Mouse (Mus musculus) heart, embryonic 14.5 days (tissue): ENCODE measurements around the gene Tnip2. TPM values are rescaled to one million over a fixed set of nuclear protein-coding genes. Genes with fewer than 3 reads are reported as not detected.

Experiments used
- ATAC-seq: fragments of 200-750 bp; cut with Nextera tagmentation; 2 replicates; pipeline ENCODE4 v1.8.0; 2017; ENCODE audit warnings: low read depth, moderate TSS enrichment; ENCODE audit not compliant: insufficient number of reproducible peaks, insufficient read depth, low FRiP score
- H3K27ac ChIP-seq, 2 experiments: fragments of 200-500 bp in 1 of 2; fragments of 300-500 bp in 1 of 2; sonication (generic) in 1 of 2; replicated peaks in 1 of 2; 2 replicates each; pipeline ENCODE4 v1.5.1; 2012 to 2014; ENCODE audit warnings: low read depth in 2 of 2, low read length in 2 of 2, control low read depth in 1 of 2, mild to moderate bottlenecking in 1 of 2, mixed read lengths in 1 of 2; ENCODE audit not compliant: control insufficient read depth in 1 of 2, insufficient read depth in 1 of 2
- H3K27me3 ChIP-seq: fragments of 300-500 bp; sonication (generic); 2 replicates; pipeline ENCODE4 v1.6.1; 2014; ENCODE audit warnings: mild to moderate bottlenecking, low read length, control low read depth; ENCODE audit not compliant: control insufficient read depth, insufficient read depth
- H3K36me3 ChIP-seq: fragments of 300-500 bp; sonication (generic); 2 replicates; pipeline ENCODE4 v1.6.1; 2014; ENCODE audit warnings: mild to moderate bottlenecking, control low read depth, low read length, mixed read lengths; ENCODE audit not compliant: control insufficient read depth, insufficient read depth
- H3K4me1 ChIP-seq, 2 experiments: fragments of 200-500 bp in 1 of 2; fragments of 300-500 bp in 1 of 2; sonication (generic) in 1 of 2; 2 replicates each; pipeline ENCODE4 v1.6.1; 2012 to 2014; ENCODE audit warnings: low read length in 2 of 2, control low read depth in 1 of 2, mixed read lengths in 1 of 2; ENCODE audit not compliant: control insufficient read depth in 2 of 2, insufficient read depth in 2 of 2
- H3K4me2 ChIP-seq: fragments of 300-500 bp; sonication (generic); 2 replicates; pipeline ENCODE4 v1.6.1; 2014; ENCODE audit warnings: mild to moderate bottlenecking, low read length
- H3K4me3 ChIP-seq, 2 experiments: fragments of 200-500 bp in 1 of 2; fragments of 300-500 bp in 1 of 2; sonication (generic) in 1 of 2; 2 replicates each; pipeline ENCODE4 v1.5.1; 2012 to 2014; ENCODE audit warnings: low read length in 2 of 2, mild to moderate bottlenecking in 2 of 2, control low read depth in 1 of 2, low read depth in 1 of 2, moderate library complexity in 1 of 2; ENCODE audit not compliant: control insufficient read depth in 1 of 2, insufficient read depth in 1 of 2
- H3K9ac ChIP-seq: fragments of 300-500 bp; sonication (generic); 2 replicates; pipeline ENCODE4 v1.6.1; 2014; ENCODE audit warnings: mild to moderate bottlenecking, low read length
- H3K9me3 ChIP-seq: fragments of 300-500 bp; sonication (generic); 2 replicates; pipeline ENCODE4 v1.6.1; 2016; ENCODE audit warnings: low read length, control low read depth; ENCODE audit not compliant: control insufficient read depth
- WGBS: fragments of 180-500 bp; shearing (Covaris S2); extraction: QIAGEN DNeasy Blood & Tissue Kit; methylation state at CpG from one replicate; pipeline ENCODE4 v1.1.7; 2014; 5-methylcytosine and 5-hydroxymethylcytosine counted together
- polyA plus RNA-seq: library from polyadenylated mRNA; unstranded; fragments of >200 nt; fragmentation: Nextera tagmentation; extraction: Ambion mirVana; gene quantifications from 2 replicates; pipeline ENCODE4 v1.2.1, GENCODE M21; 2014

Tnip2 gene
- polyA plus RNA-seq, 1 experiment from 2014 or later = 17.0 TPM

DNA sequence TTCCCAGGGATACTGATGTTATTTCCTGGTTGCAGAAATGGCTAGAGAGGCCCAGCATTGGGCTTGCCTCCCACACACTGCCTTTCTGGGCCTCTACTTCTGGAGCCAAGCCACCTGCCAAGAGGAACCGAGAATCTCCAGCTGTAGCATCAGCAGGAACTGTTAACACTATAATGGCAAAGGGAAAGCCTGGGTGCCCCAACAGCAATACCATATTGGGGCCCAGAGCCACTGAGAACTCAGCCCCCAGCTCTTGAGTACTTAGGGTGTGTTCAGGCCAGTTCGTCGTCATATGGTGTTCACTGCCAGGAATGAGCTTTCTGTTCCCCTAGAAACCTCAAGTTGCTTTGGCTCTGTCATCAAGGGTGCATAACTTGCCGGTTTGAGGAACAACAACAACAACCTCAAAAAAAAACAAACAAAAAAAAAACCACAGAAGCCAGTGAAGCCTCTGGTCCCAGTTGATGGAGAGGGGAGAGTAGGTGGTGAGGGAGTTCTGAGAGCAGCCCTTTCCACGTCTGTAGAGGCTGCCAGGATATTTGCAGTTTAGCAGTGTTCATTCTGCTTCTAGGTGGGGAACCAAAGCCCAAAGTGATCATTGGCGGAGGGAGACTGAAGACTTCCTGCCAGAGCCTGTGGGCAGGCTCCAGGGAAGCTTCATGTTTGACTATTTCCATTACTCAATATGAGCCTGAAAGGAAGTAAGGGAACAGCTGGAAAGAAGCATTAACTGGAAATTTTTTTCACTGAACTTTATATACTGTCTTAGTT, 26.3 kb downstream of the Tnip2 start:
- no peak overlapping the region for H3K4me2 ChIP-seq
- H3K27me3 ChIP-seq = no peaks in the 10 kb centered on the region
- H3K4me3 ChIP-seq = no peak overlapping the region
- 0 out of 4 replicates have a peak, but pooled peaks cover 0 to 4% of the 10 kb centered on the region in 2 experiments for H3K4me1 ChIP-seq
- 68% methylated on average over 6 of the region's 6 CpGs for WGBS
- H3K9ac ChIP-seq = no peak overlapping the region
- H3K9me3 ChIP-seq = no peaks in the 10 kb centered on the region
- peaks cover 35% of the 10 kb centered on the region for H3K36me3 ChIP-seq
- ATAC-seq = no peak; the same call in 1 of the 2 replicates
- 0 out of 4 replicates have a peak overlapping the region, but pooled peaks of 1 of the 2 experiments have one; percentile 7 for H3K27ac ChIP-seq

DNA sequence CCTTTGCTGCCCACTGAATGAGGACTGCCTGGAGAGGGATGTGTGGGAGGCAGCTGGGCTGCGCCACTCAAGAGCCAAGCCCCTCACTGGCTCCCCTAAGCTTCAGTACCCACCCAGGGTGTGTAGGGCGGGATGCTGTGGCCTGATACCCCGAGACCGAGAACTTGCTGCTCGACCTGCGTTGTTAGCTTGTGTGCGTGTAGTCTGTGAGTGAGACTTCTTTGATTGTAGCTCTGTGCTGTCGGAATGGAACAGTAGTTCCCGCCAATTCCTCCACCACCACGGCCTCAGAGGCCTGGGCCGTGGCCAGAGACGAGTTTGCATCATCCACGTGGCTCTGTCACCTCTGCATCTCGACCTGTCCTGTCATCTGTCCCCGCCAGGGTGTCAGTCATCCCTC, 28.1 kb downstream of the Tnip2 start:
- Histone ChIP-seq H3K9ac (no peak overlapping the region), H3K27me3 (no peaks in the 10 kb centered on the region), H3K4me2 (no peak overlapping the region), H3K27ac (no peak overlapping the region), H3K36me3 (peaks cover 53% of the 10 kb centered on the region), H3K9me3 (no peaks in the 10 kb centered on the region), H3K4me3 (no peak overlapping the region), H3K4me1 (0 out of 4 replicates have a peak, but pooled peaks cover 0 to 4% of the 10 kb centered on the region in 2 experiments)
- ATAC-seq = no peak
- whole genome bisulfite sequencing = 87% methylated on average over 15 of the region's 15 CpGs

DNA sequence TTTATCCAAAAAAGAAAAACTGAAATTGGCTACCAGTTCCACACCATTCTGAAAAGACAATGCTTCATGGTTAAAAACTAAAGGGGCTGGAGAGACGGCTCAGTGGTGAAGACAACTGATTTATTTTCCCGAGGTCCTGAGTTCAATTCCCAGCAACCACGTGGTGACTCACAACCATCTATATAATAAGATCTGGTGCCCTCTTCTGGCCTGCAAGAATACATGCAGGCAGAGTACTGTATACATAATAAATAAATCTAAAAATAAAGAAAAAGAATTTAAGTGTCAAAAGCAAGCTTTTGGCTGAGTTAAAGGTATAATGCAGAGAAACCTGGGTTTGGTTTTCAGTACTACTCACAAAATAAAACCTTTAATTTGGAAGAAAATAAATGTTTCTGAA, 32.9 kb downstream of the Tnip2 start:
- no peak overlapping the region for H3K4me3 ChIP-seq
- H3K27me3 ChIP-seq = no peaks in the 10 kb centered on the region
- H3K36me3 ChIP-seq = peaks cover 86% of the 10 kb centered on the region
- H3K27ac ChIP-seq = no peak overlapping the region
- 87% methylated on average over 3 of the region's 3 CpGs for WGBS
- no peak overlapping the region for H3K4me2 ChIP-seq
- no peaks in the 10 kb centered on the region for H3K4me1 ChIP-seq
- no peak overlapping the region for H3K9ac ChIP-seq
- no peaks in the 10 kb centered on the region for H3K9me3 ChIP-seq
- no peak for ATAC-seq

DNA sequence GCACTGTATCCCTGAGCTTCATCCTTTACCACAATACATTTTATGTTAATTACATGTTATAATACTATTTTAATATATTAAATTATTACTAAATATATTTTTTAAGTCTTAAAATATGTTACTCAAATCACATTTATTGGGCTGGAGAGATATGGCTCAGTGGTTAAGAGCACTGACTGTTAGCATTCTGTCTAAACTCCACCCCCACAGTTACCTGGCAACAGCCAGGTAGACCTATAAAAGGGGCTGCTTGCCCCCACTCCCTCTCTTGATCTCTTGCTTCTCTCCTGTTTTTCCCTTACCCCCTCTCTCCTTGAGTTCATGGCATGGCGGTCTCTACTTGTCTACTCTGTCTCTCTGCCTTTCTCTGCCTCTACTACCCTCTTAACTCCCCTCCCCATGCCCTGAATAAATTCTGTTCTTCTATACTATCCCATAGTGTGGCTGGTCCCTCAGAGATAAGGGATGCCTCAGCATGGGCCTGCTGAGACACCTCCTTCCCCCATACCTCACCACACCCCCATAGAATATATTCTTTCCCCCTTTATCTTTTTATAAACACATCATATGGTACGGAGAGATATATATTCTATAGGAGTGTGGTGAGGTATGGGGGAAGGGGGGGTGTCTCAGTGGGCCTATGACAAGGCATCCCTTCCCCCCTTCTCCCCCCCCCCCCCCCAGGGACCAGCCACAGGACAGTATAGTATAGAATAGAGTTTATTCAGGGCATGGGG, 45.6 kb downstream of the Tnip2 start:
- Histone ChIP-seq H3K9ac (no peak overlapping the region), H3K4me2 (no peak overlapping the region), H3K4me1 (peaks cover 0 to 3% of the 10 kb centered on the region in 2 experiments; a peak in 1 of 4 replicates), H3K9me3 (no peaks in the 10 kb centered on the region), H3K4me3 (no peak overlapping the region), H3K36me3 (peaks cover 78% of the 10 kb centered on the region), H3K27me3 (no peaks in the 10 kb centered on the region), H3K27ac (no peak overlapping the region)
- no peak for ATAC-seq
- 100% methylated on average over 2 of the region's 2 CpGs for WGBS

DNA sequence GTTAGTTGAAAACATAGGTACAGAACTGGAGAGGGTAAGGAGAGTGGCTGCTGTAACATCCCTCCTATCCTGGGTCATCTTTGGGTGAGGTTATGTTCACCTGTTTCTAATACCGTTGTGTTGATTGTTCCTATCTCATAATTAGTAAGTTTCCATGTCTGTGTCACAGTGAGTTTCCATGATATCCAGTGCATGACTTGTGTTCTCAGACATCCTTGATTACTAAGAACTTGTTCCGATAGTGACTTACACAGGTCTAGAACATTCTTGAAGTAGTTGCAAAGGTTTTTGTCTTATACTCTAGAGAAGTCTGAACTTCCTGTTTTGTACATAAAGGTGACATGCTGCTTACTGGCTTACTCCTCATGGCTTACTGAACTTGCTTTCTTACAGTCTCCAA, 47.1 kb downstream of the Tnip2 start:
- 92% methylated on average over 2 of the region's 2 CpGs for WGBS
- Histone ChIP-seq H3K4me3 (no peak overlapping the region), H3K27me3 (no peaks in the 10 kb centered on the region), H3K27ac (no peak overlapping the region), H3K36me3 (peaks cover 84% of the 10 kb centered on the region), H3K9ac (no peak overlapping the region), H3K4me1 (no peaks in the 10 kb centered on the region), H3K9me3 (no peaks in the 10 kb centered on the region), H3K4me2 (no peak overlapping the region)
- ATAC-seq = no peak

DNA sequence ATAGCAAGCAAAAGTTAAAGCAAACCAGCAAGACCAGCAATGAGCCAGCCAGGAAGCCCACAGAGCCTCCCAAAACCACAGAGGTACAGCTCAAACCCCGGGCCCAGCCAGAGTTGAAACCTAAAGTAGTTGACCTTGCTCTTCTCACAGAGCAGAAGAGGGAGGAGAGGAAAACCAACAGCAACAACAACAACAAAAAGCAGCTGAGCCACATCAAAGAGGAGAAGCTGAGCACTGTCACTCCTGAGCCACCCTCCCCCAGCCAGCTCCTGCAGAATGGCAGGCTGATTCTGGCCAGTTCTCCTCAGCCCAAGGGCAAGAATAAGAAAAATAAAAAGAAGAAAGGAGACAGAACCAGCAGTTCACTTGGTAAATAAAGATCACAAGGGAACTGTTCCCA, 47.7 kb downstream of the Tnip2 start:
- Histone ChIP-seq H3K27me3 (no peaks in the 10 kb centered on the region), H3K9ac (no peak overlapping the region), H3K4me2 (no peak overlapping the region), H3K36me3 (peaks cover 84% of the 10 kb centered on the region), H3K27ac (no peak overlapping the region), H3K9me3 (no peaks in the 10 kb centered on the region), H3K4me1 (no peaks in the 10 kb centered on the region), H3K4me3 (no peak overlapping the region)
- ATAC-seq = no peak
- WGBS = 95% methylated on average over 1 of the region's 1 CpGs

DNA sequence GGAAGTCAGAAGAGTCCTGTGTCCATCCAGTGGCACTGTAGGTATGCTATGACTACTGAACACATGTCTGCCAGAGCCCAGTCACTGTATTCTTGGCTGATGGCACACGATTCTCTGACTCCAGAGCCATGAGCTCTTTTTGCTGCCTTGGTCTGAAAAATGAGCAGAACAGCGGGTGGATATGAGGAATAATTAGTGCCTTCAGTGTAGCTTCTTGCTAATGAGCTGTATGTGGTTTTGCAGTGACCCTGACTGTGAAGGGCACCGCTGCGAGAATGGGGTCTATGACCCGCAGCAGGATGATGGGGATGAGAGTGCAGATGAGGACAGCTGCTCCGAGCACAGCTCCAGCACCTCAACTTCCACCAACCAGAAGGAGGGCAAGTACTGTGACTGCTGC, 52.0 kb downstream of the Tnip2 start:
- no peaks in the 10 kb centered on the region for H3K27me3 ChIP-seq
- WGBS = 94% methylated on average over 6 of the region's 6 CpGs
- no peak overlapping the region for H3K9ac ChIP-seq
- ATAC-seq = no peak
- no peak overlapping the region for H3K4me3 ChIP-seq
- no peaks in the 10 kb centered on the region for H3K4me1 ChIP-seq
- H3K27ac ChIP-seq = no peak overlapping the region
- no peaks in the 10 kb centered on the region for H3K9me3 ChIP-seq
- no peak overlapping the region for H3K4me2 ChIP-seq
- peaks cover 97% of the 10 kb centered on the region for H3K36me3 ChIP-seq
